Comparison of ENCODE assay signal across 11 mouse cellular contexts in the genomic region with DNA sequence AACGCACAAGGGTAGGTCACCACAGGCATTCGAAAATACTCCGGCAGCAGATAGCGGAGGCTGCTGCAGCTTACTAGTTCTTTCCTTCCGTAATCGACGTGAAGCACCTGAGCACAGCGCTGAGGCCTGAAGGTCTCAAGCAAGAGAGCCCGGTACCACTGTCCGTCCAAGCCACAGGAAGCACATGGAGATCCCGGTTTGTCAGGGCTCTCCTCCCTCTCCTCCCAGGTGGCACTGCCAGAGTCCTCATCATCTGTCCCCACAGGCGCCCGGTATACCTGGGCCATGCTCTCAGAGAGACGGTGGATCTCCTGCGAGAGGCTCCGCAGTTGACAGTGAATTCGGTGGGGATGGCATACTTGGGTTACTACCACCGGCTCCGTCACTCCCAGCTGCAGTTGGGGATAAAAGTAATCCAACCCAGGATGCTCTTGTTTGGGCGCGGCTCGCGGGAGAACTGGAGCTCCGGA. TPM values are rescaled to one million over a fixed set of nuclear protein-coding genes. Genes with fewer than 3 reads are reported as not detected.
DNase-seq lines count a peak whose midpoint lies in the region; ATAC-seq lines count a peak whose summit lies in the region.
"Had no signal": no experiment of that assay in that cellular context is flagged by ENCODE, and none has a peak within 500 bp of the region (broad histone marks: within the 10 kb centered on the region; RNA-seq: fewer than 3 reads in every experiment).

No protein-coding gene starts in this region.

- peak overlapping the region; percentile 81 for H3K4me2 ChIP-seq in heart, embryonic 11.5 days
- H3K4me2 ChIP-seq in hindbrain, embryonic 13.5 days = peak overlapping the region; percentile 88
- peak overlapping the region; percentile 76 for H3K4me2 ChIP-seq in midbrain, embryonic 11.5 days

- no peak overlapping the region for H3K27ac ChIP-seq in heart, embryonic 11.5 days (ENCODE audit: low read depth, low read length)
- no peak overlapping the region for H3K27ac ChIP-seq in hindbrain, embryonic 13.5 days
- no peak overlapping the region for H3K27ac ChIP-seq in midbrain, embryonic 11.5 days (ENCODE audit: low read depth, low read length)

- no peaks in the 10 kb centered on the region for H3K9me3 ChIP-seq in heart, embryonic 11.5 days (replicated peaks; ENCODE audit: control insufficient read depth, low read length)
- H3K9me3 ChIP-seq in hindbrain, embryonic 13.5 days = peaks cover 12% of the 10 kb centered on the region; the same call in 1 of the 2 replicates
- no peaks in the 10 kb centered on the region; the same call in 1 of the 2 replicates for H3K9me3 ChIP-seq in midbrain, embryonic 11.5 days (ENCODE audit: control insufficient read depth, low read length)

- H3K4me3 ChIP-seq in heart, embryonic 11.5 days (ENCODE audit: low read depth, low read length) = peak overlapping the region; percentile 49
- peak overlapping the region; percentile 49 for H3K4me3 ChIP-seq in hindbrain, embryonic 13.5 days
- H3K4me3 ChIP-seq in midbrain, embryonic 11.5 days (ENCODE audit: low read depth, low read length) = peak overlapping the region; percentile 37

- peaks cover 16% of the 10 kb centered on the region for H3K4me1 ChIP-seq in heart, embryonic 11.5 days (ENCODE audit: control insufficient read depth, insufficient read depth, low read length)
- peaks cover 19% of the 10 kb centered on the region for H3K4me1 ChIP-seq in hindbrain, embryonic 13.5 days (replicated peaks)
- peaks cover 10% of the 10 kb centered on the region for H3K4me1 ChIP-seq in midbrain, embryonic 11.5 days (ENCODE audit: control insufficient read depth, insufficient read depth, low read length)

- H3K36me3 ChIP-seq in heart, embryonic 11.5 days (ENCODE audit: control insufficient read depth, insufficient read depth, low read length) = no peaks in the 10 kb centered on the region
- H3K36me3 ChIP-seq in hindbrain, embryonic 13.5 days = no peaks in the 10 kb centered on the region
- H3K36me3 ChIP-seq in midbrain, embryonic 11.5 days (ENCODE audit: control insufficient read depth, insufficient read depth, low read length) = no peaks in the 10 kb centered on the region

- DNase-seq in heart, postnatal 25 days (ENCODE audit: low spot score) = no peak
- peak; percentile 15 for DNase-seq in R1 (ENCODE audit: low read depth, low spot score)
- DNase-seq in midbrain, embryonic 11.5 days (ENCODE audit: low spot score, missing footprints) = peak; percentile 89
- no peak for DNase-seq in urinary bladder, adult 2 months (ENCODE audit: low spot score)
- no peak for DNase-seq in c-Kit-positive CD71-positive TER-119-positive erythroid progenitor cells, embryonic 14.5 days (ENCODE audit: low spot score)

- intact Hi-C loops in heart, postnatal 25 days (cut with DNase I) = no loop called here

- peaks cover 39% of the 10 kb centered on the region for H3K27me3 ChIP-seq in heart, embryonic 11.5 days (ENCODE audit: control insufficient read depth, insufficient read depth, low read length)
- H3K27me3 ChIP-seq in hindbrain, embryonic 13.5 days = peaks cover 50% of the 10 kb centered on the region
- peaks cover 27% of the 10 kb centered on the region for H3K27me3 ChIP-seq in midbrain, embryonic 11.5 days (ENCODE audit: control insufficient read depth, insufficient read depth, low read length)

- H3K9ac ChIP-seq in heart, embryonic 11.5 days (ENCODE audit: low read depth, low read length) = no peak overlapping the region
- H3K9ac ChIP-seq in hindbrain, embryonic 13.5 days = peak overlapping the region; percentile 71
- peak overlapping the region; percentile 44; the same call in 1 of the 2 replicates for H3K9ac ChIP-seq in midbrain, embryonic 11.5 days (ENCODE audit: low read length)

- WGBS in heart, embryonic 11.5 days (ENCODE audit: insufficient replicate concordance) = 25% methylated on average over 24 of the region's 24 CpGs
- 20% methylated on average over 24 of the region's 24 CpGs for WGBS in hindbrain, embryonic 13.5 days
- 23% methylated on average over 24 of the region's 24 CpGs for WGBS in midbrain, embryonic 11.5 days

- no peak for ATAC-seq in heart, embryonic 11.5 days (replicated peaks; ENCODE audit: insufficient number of reproducible peaks, low FRiP score, low TSS enrichment)
- 0 out of 2 replicates have a peak, but pooled peaks have one; percentile 40 for ATAC-seq in hindbrain, embryonic 13.5 days (ENCODE audit: low FRiP score)
- ATAC-seq in midbrain, embryonic 11.5 days (ENCODE audit: low FRiP score) = peak; percentile 11; the same call in 1 of the 2 replicates
- no peak for ATAC-seq in megakaryocyte, adult 5-6 weeks (ENCODE audit: poor library complexity, severe bottlenecking)
- ATAC-seq: activated CD4-positive, CD25-positive, alpha-beta regulatory T cell, adult 4 months; inflammation-experienced regulatory T-cells, adult 6 months had no signal

RNA-seq across cellular contexts. Expression of gene Tdrd6, which starts 1.0 kb away (rescaled TPM):
- 0.03 TPM in 1 of 2 replicates, not detected in the other for polyA plus RNA-seq in heart, embryonic 11.5 days (2014; fragmentation: Nextera tagmentation; extraction: Ambion mirVana)
- not detected for total RNA-seq in heart, postnatal 25 days (2021)
- polyA plus RNA-seq in hindbrain, embryonic 13.5 days (2015; fragmentation: Nextera tagmentation; extraction: Ambion mirVana) = 0.10 and 0.75 TPM in 2 replicates
- polyA plus RNA-seq in midbrain, embryonic 11.5 days (2014; fragmentation: Nextera tagmentation; extraction: Ambion mirVana) = not detected in 2 replicates
- polyA plus RNA-seq in urinary bladder, adult 2 months (2012; rRNA removed) = 0.14 and 0.38 TPM in 2 replicates
- total RNA-seq in megakaryocyte, adult 5-6 weeks (2015) = not detected in 2 replicates
- not detected in 2 replicates for total RNA-seq in megakaryocyte, adult 5-6 weeks (2017)
- polyA plus RNA-seq: activated CD4-positive, CD25-positive, alpha-beta regulatory T cell, adult 4 months; C2C12; inflammation-experienced regulatory T-cells, adult 6 months had no signal

RNA-seq across cellular contexts. Expression of gene Slc25a27, which starts 38.0 kb away (rescaled TPM):
- polyA plus RNA-seq in heart, embryonic 11.5 days (2014; fragmentation: Nextera tagmentation; extraction: Ambion mirVana) = 10.2 and 10.8 TPM in 2 replicates
- 1 to 10 TPM; 2.4 to 2.5 TPM for total RNA-seq in heart, postnatal 25 days (2021)
- polyA plus RNA-seq in hindbrain, embryonic 13.5 days (2015; fragmentation: Nextera tagmentation; extraction: Ambion mirVana) = 113 and 119 TPM in 2 replicates
- 26.8 and 30.8 TPM in 2 replicates for polyA plus RNA-seq in midbrain, embryonic 11.5 days (2014; fragmentation: Nextera tagmentation; extraction: Ambion mirVana)
- polyA plus RNA-seq in urinary bladder, adult 2 months (2012; rRNA removed) = 11.2 and 12.3 TPM in 2 replicates
- 1.6 and 2.1 TPM in 2 replicates for total RNA-seq in megakaryocyte, adult 5-6 weeks (2015)
- 2.0 and 2.2 TPM in 2 replicates for total RNA-seq in megakaryocyte, adult 5-6 weeks (2017)

RNA-seq across cellular contexts. Expression of gene Cyp39a1, which starts 38.2 kb away (rescaled TPM):
- 18.6 and 22.5 TPM in 2 replicates for polyA plus RNA-seq in heart, embryonic 11.5 days (2014; fragmentation: Nextera tagmentation; extraction: Ambion mirVana)
- 1 to 10 TPM; 4.4 to 4.8 TPM for total RNA-seq in heart, postnatal 25 days (2021)
- 14.3 and 16.8 TPM in 2 replicates for polyA plus RNA-seq in hindbrain, embryonic 13.5 days (2015; fragmentation: Nextera tagmentation; extraction: Ambion mirVana)
- 31.4 and 37.0 TPM in 2 replicates for polyA plus RNA-seq in midbrain, embryonic 11.5 days (2014; fragmentation: Nextera tagmentation; extraction: Ambion mirVana)
- polyA plus RNA-seq in urinary bladder, adult 2 months (2012; rRNA removed) = 9.9 and 10.5 TPM in 2 replicates
- total RNA-seq in megakaryocyte, adult 5-6 weeks (2015) = 9.0 and 10.1 TPM in 2 replicates
- 11.1 and 15.2 TPM in 2 replicates for total RNA-seq in megakaryocyte, adult 5-6 weeks (2017)

Comparison
In these comparisons a context has a peak if more than half of its experiments do, and no peak if none do; other contexts are left out.
1. ATAC-seq: peak in hindbrain, embryonic 13.5 days (single experiment) and midbrain, embryonic 11.5 days (single experiment); none in heart, embryonic 11.5 days (single experiment) and megakaryocyte, adult 5-6 weeks (single experiment).
2. DNase-seq: peak in R1 (single experiment) and midbrain, embryonic 11.5 days (single experiment); none in heart, postnatal 25 days (single experiment), urinary bladder, adult 2 months (single experiment) and c-Kit-positive CD71-positive TER-119-positive erythroid progenitor cells, embryonic 14.5 days (single experiment).
3. Peak in every context shown above with its lines, with median percentiles within 50 percentile points of each other: H3K4me2 ChIP-seq and H3K4me3 ChIP-seq.